In genomic region chr19:28726161-28726880, GRCm38 (mm10) we compare ENCODE assay signal across 9 mouse cellular contexts. TPM values are rescaled to one million over a fixed set of nuclear protein-coding genes. Genes with fewer than 3 reads are reported as not detected.
A peak's percentile ranks its signal among the peaks of the same experiment; 100 is the strongest.
DNase-seq lines count a peak whose midpoint lies in the region; ATAC-seq and TF ChIP-seq lines count a peak whose summit lies in the region.
"Had no signal": no experiment of that assay in that cellular context is flagged by ENCODE, and none has a peak within 500 bp of the region (broad histone marks: within the 10 kb centered on the region; RNA-seq: fewer than 3 reads in every experiment).

No protein-coding gene starts in this region.

- H3K27me3 ChIP-seq in heart, adult 2 months (ENCODE audit: control insufficient read depth, insufficient read depth, low read length) = no peaks in the 10 kb centered on the region
- no peaks in the 10 kb centered on the region for H3K27me3 ChIP-seq in heart, embryonic 11.5 days (ENCODE audit: control insufficient read depth, insufficient read depth, low read length)
- H3K27me3 ChIP-seq in ES-Bruce4 (ENCODE audit: control insufficient read depth, insufficient read depth, low read length, poor library complexity, severe bottlenecking) = no peaks in the 10 kb centered on the region
- H3K27me3 ChIP-seq: lung, embryonic 15.5 days had no signal

- H3K9ac ChIP-seq in heart, adult 2 months (ENCODE audit: low read depth, low read length) = no peak overlapping the region
- H3K9ac ChIP-seq in heart, embryonic 11.5 days (ENCODE audit: low read depth, low read length) = no peak overlapping the region
- H3K9ac ChIP-seq in ES-Bruce4 (ENCODE audit: low read depth, poor library complexity, severe bottlenecking) = no peak overlapping the region
- H3K9ac ChIP-seq: lung, embryonic 15.5 days had no signal

- H3K9me3 ChIP-seq in heart, embryonic 11.5 days (replicated peaks; ENCODE audit: control insufficient read depth, low read length) = no peaks in the 10 kb centered on the region
- H3K9me3 ChIP-seq in ES-Bruce4 (replicated peaks; ENCODE audit: control insufficient read depth, insufficient read depth, low read length, poor library complexity, severe bottlenecking) = no peaks in the 10 kb centered on the region
- H3K9me3 ChIP-seq: lung, embryonic 15.5 days had no signal

- TF ChIP-seq CTCF in heart, adult 2 months (IDR thresholded peaks at IDR 0.05) = peak; percentile 97
- TF ChIP-seq CTCF in ES-Bruce4 (IDR thresholded peaks at IDR 0.05; ENCODE audit: low read depth, low read length) = peak; percentile 11

- peak; percentile 27 to 42 for DNase-seq in heart, adult 2 months
- DNase-seq in c-Kit-positive CD71-positive TER-119-negative erythroid progenitor cells, embryonic 14.5 days (ENCODE audit: low read depth) = peak; percentile 27
- DNase-seq in frontal cortex, postnatal 25 days (ENCODE audit: low spot score in 2 of 2) = peak; percentile 41 to 75
- DNase-seq in layer of hippocampus, adult 18-20 months (ENCODE audit: low spot score in 2 of 2) = peak; percentile 67 to 95
- peak; percentile 75 for DNase-seq in lung, postnatal 10 days
- DNase-seq in thymus, postnatal 0 days (ENCODE audit: low spot score) = peak; percentile 56

- 58% methylated on average over 18 of the region's 18 CpGs for WGBS in heart, adult 2 months
- WGBS in heart, embryonic 11.5 days (ENCODE audit: insufficient replicate concordance) = 55% methylated on average over 18 of the region's 18 CpGs

- no peak for TF ChIP-seq EP300 in heart, adult 2 months (IDR thresholded peaks at IDR 0.05; ENCODE audit: insufficient read depth, low read depth, low read length)
- no peak for TF ChIP-seq EP300 in ES-Bruce4 (IDR thresholded peaks at IDR 0.05; ENCODE audit: insufficient read depth, low read depth, low read length)

- H3K36me3 ChIP-seq in heart, adult 2 months (ENCODE audit: control insufficient read depth, insufficient read depth, low read length) = no peaks in the 10 kb centered on the region
- H3K36me3 ChIP-seq in heart, embryonic 11.5 days (ENCODE audit: control insufficient read depth, insufficient read depth, low read length) = no peaks in the 10 kb centered on the region
- no peaks in the 10 kb centered on the region for H3K36me3 ChIP-seq in ES-Bruce4 (ENCODE audit: control insufficient read depth, insufficient read depth, low read length, poor library complexity, severe bottlenecking)
- H3K36me3 ChIP-seq: lung, embryonic 15.5 days had no signal

- ATAC-seq in heart, embryonic 11.5 days (replicated peaks; ENCODE audit: insufficient number of reproducible peaks, low FRiP score, low TSS enrichment) = no peak

- no peak overlapping the region for H3K27ac ChIP-seq in heart, adult 2 months
- no peak overlapping the region for H3K27ac ChIP-seq in heart, embryonic 11.5 days (ENCODE audit: low read depth, low read length)
- H3K27ac ChIP-seq in ES-Bruce4 (ENCODE audit: insufficient read depth, low read length) = no peak overlapping the region
- H3K27ac ChIP-seq: lung, embryonic 15.5 days had no signal

- TF ChIP-seq POLR2A in heart, adult 2 months (IDR thresholded peaks at IDR 0.05; ENCODE audit: insufficient read depth, low read depth, low read length) = no peak
- no peak for TF ChIP-seq POLR2A in ES-Bruce4 (IDR thresholded peaks at IDR 0.05; ENCODE audit: insufficient read depth, low read length)

- no peak overlapping the region for H3K4me3 ChIP-seq in heart, adult 2 months
- no peak overlapping the region for H3K4me3 ChIP-seq in heart, embryonic 11.5 days (ENCODE audit: low read depth, low read length)
- no peak overlapping the region for H3K4me3 ChIP-seq in ES-Bruce4 (ENCODE audit: low read depth, low read length)
- H3K4me3 ChIP-seq: lung, embryonic 15.5 days had no signal

- H3K79me2 ChIP-seq in heart, adult 2 months (replicated peaks; ENCODE audit: control insufficient read depth, insufficient read depth, low read length) = no peaks in the 10 kb centered on the region

- no peaks in the 10 kb centered on the region for H3K4me1 ChIP-seq in heart, adult 2 months (ENCODE audit: control insufficient read depth, insufficient read depth, low read length)
- no peaks in the 10 kb centered on the region for H3K4me1 ChIP-seq in heart, embryonic 11.5 days (ENCODE audit: control insufficient read depth, insufficient read depth, low read length)
- H3K4me1 ChIP-seq in ES-Bruce4 (ENCODE audit: control insufficient read depth, insufficient read depth, low read length) = no peaks in the 10 kb centered on the region
- H3K4me1 ChIP-seq: lung, embryonic 15.5 days had no signal

- no peak overlapping the region for H3K4me2 ChIP-seq in heart, embryonic 11.5 days
- H3K4me2 ChIP-seq: lung, embryonic 15.5 days had no signal

- intact Hi-C loops in heart, adult 2 months (cut with DNase I) = loop anchor here (1.0 kb wide), 1 partner anchor 560 kb away; no protein-coding TSS in a partner anchor

RNA-seq across cellular contexts. Expression of gene Glis3, which starts 46.4 kb away (rescaled TPM):
- total RNA-seq in heart, adult 2 months (2021) = 1 to 10 TPM; 1.1 to 1.3 TPM
- 0.50 and 0.55 TPM in 2 replicates for polyA plus RNA-seq in heart, adult 2 months (2012; rRNA removed)
- polyA plus RNA-seq in heart, embryonic 11.5 days (2014; fragmentation: Nextera tagmentation; extraction: Ambion mirVana) = 0.49 and 1.3 TPM in 2 replicates
- 5.2 and 5.5 TPM in 2 replicates for polyA plus RNA-seq in ES-Bruce4 (2011; ENCODE audit: insufficient read depth, insufficient read length, low read depth, missing spikeins)
- total RNA-seq in layer of hippocampus, adult 18-20 months (2021) = 10 to 100 TPM; 25.0 to 30.6 TPM
- 0.28 and 0.59 TPM in 2 replicates for polyA plus RNA-seq in thymus, postnatal 0 days (2015; fragmentation: Nextera tagmentation; extraction: Ambion mirVana)

Comparison
In these comparisons a context has a peak if more than half of its experiments do, and no peak if none do; other contexts are left out.
1. DNase-seq: peak in every context shown above with its lines; median percentile 81 in layer of hippocampus, adult 18-20 months; 75 in lung, postnatal 10 days; 58 in frontal cortex, postnatal 25 days; 56 in thymus, postnatal 0 days; 34 in heart, adult 2 months; 27 in c-Kit-positive CD71-positive TER-119-negative erythroid progenitor cells, embryonic 14.5 days.